ENCODE assay signal across 8 mouse cellular contexts in genomic region chr17:35000717-35001451, GRCm38 (mm10). TPM values are rescaled to one million over a fixed set of nuclear protein-coding genes. Genes with fewer than 3 reads are reported as not detected.
DNase-seq lines count a peak whose midpoint lies in the region; ATAC-seq and TF ChIP-seq lines count a peak whose summit lies in the region.

TSS of gene Vars (plus strand) at chr17:35000987.

- TF ChIP-seq CTCF in bone marrow, adult 2 months (IDR thresholded peaks at IDR 0.05; ENCODE audit: control insufficient read depth, insufficient read depth, low read length), result no peak

- peak within 1 kb of the TSS; percentile 100 for H3K27ac ChIP-seq in bone marrow, adult 2 months (ENCODE audit: control insufficient read depth, insufficient read depth, low read depth, low read length, poor library complexity)
- H3K27ac ChIP-seq in embryonic facial prominence, embryonic 15.5 days (replicated peaks), result peak within 1 kb of the TSS; percentile 97
- H3K27ac ChIP-seq in limb, embryonic 12.5 days, result peak within 1 kb of the TSS; percentile 98
- peak within 1 kb of the TSS; percentile 96 for H3K27ac ChIP-seq in midbrain, embryonic 14.5 days (replicated peaks; ENCODE audit: low read depth, low read length)

- H3K27me3 ChIP-seq in embryonic facial prominence, embryonic 15.5 days, result no peaks in the 10 kb centered on the region
- no peaks in the 10 kb centered on the region for H3K27me3 ChIP-seq in limb, embryonic 12.5 days
- H3K27me3 ChIP-seq in midbrain, embryonic 14.5 days (ENCODE audit: control insufficient read depth, insufficient read depth, low read length), result no peaks in the 10 kb centered on the region

- peak within 1 kb of the TSS; percentile 92 for H3K4me3 ChIP-seq in bone marrow, adult 2 months (replicated peaks; ENCODE audit: control insufficient read depth, low read depth, low read length)
- H3K4me3 ChIP-seq in embryonic facial prominence, embryonic 15.5 days (replicated peaks), result peak within 1 kb of the TSS; percentile 89
- H3K4me3 ChIP-seq in limb, embryonic 12.5 days (replicated peaks), result peak within 1 kb of the TSS; percentile 87
- peak within 1 kb of the TSS; percentile 86 for H3K4me3 ChIP-seq in midbrain, embryonic 14.5 days (replicated peaks; ENCODE audit: low read depth, low read length)

- no peaks in the 10 kb centered on the region for H3K9me3 ChIP-seq in embryonic facial prominence, embryonic 15.5 days (replicated peaks)
- no peaks in the 10 kb centered on the region for H3K9me3 ChIP-seq in limb, embryonic 12.5 days
- no peaks in the 10 kb centered on the region for H3K9me3 ChIP-seq in midbrain, embryonic 14.5 days (ENCODE audit: control insufficient read depth, low read length)

- WGBS in bone marrow, adult 2 months, result under 1% methylated on average over 83 of the region's 83 CpGs
- under 1% methylated on average over 83 of the region's 83 CpGs for WGBS in embryonic facial prominence, embryonic 15.5 days
- WGBS in limb, embryonic 12.5 days, result under 1% methylated on average over 77 of the region's 83 CpGs
- WGBS in midbrain, embryonic 14.5 days, result under 1% methylated on average over 74 of the region's 83 CpGs

- peak within 1 kb of the TSS; percentile 95 for H3K4me2 ChIP-seq in embryonic facial prominence, embryonic 15.5 days (replicated peaks)
- H3K4me2 ChIP-seq in limb, embryonic 12.5 days, result peak within 1 kb of the TSS; percentile 97
- H3K4me2 ChIP-seq in midbrain, embryonic 14.5 days (ENCODE audit: low read length), result peak within 1 kb of the TSS; percentile 100

- DNase-seq in A20 (ENCODE audit: low read depth, low spot score), result peak; percentile 96
- DNase-seq in heart, adult 8-10 months (ENCODE audit: low spot score), result peak; percentile 88
- DNase-seq in kidney, adult 8-10 months, result peak; percentile 76 to 82
- DNase-seq in midbrain, embryonic 14.5 days, result peak; percentile 88
- peak; percentile 86 for DNase-seq in spleen, adult 12 weeks (ENCODE audit: low spot score)

- ATAC-seq in embryonic facial prominence, embryonic 15.5 days (ENCODE audit: insufficient number of reproducible peaks, low FRiP score, low TSS enrichment, low read depth), result peak; percentile 90
- peak; percentile 89 for ATAC-seq in limb, embryonic 12.5 days (ENCODE audit: insufficient number of reproducible peaks, insufficient read depth, low FRiP score, low TSS enrichment, low read depth)
- peak; percentile 88 for ATAC-seq in midbrain, embryonic 14.5 days (ENCODE audit: low FRiP score, low TSS enrichment)

- peak within 1 kb of the TSS; percentile 93 for H3K9ac ChIP-seq in embryonic facial prominence, embryonic 15.5 days
- peak within 1 kb of the TSS; percentile 95 for H3K9ac ChIP-seq in limb, embryonic 12.5 days (replicated peaks)
- H3K9ac ChIP-seq in midbrain, embryonic 14.5 days (replicated peaks; ENCODE audit: low read length), result peak within 1 kb of the TSS; percentile 92

- peaks cover 39% of the 10 kb centered on the region for H3K36me3 ChIP-seq in embryonic facial prominence, embryonic 15.5 days
- peaks cover 50% of the 10 kb centered on the region for H3K36me3 ChIP-seq in limb, embryonic 12.5 days
- peaks cover 20% of the 10 kb centered on the region for H3K36me3 ChIP-seq in midbrain, embryonic 14.5 days (ENCODE audit: control insufficient read depth, insufficient read depth, low read length)

- peak; percentile 64; the same call in 1 of the 2 replicates for TF ChIP-seq POLR2A in bone marrow, adult 2 months (IDR thresholded peaks at IDR 0.05; ENCODE audit: borderline replicate concordance, control insufficient read depth, low read depth, low read length)

- peaks cover 7% of the 10 kb centered on the region for H3K4me1 ChIP-seq in bone marrow, adult 2 months (ENCODE audit: control insufficient read depth, insufficient read depth, low read length)
- peaks cover 44% of the 10 kb centered on the region for H3K4me1 ChIP-seq in embryonic facial prominence, embryonic 15.5 days
- H3K4me1 ChIP-seq in limb, embryonic 12.5 days (replicated peaks), result peaks cover 40% of the 10 kb centered on the region
- H3K4me1 ChIP-seq in midbrain, embryonic 14.5 days (ENCODE audit: control insufficient read depth, insufficient read depth, low read length), result peaks cover 11% of the 10 kb centered on the region

RNA-seq across cellular contexts. Expression of gene Vars, which starts in this region (rescaled TPM):
- polyA plus RNA-seq in bone marrow, adult 2 months (2011; ENCODE audit: insufficient read depth, insufficient read length, low replicate concordance, missing spikeins), result 117 and 158 TPM in 2 replicates
- 108 and 114 TPM in 2 replicates for polyA plus RNA-seq in embryonic facial prominence, embryonic 15.5 days (2015; fragmentation: Nextera tagmentation; extraction: Ambion mirVana)
- total RNA-seq in heart, adult 8-10 months (2022), result 10 to 100 TPM; 28.3 to 31.4 (median 29.3) TPM
- 169 and 171 TPM in 2 replicates for polyA plus RNA-seq in limb, embryonic 12.5 days (2016; fragmentation: Nextera tagmentation; extraction: Ambion mirVana)
- 43.4 and 51.1 TPM in 2 replicates for polyA plus RNA-seq in midbrain, embryonic 14.5 days (2014; fragmentation: Nextera tagmentation; extraction: Ambion mirVana)

Comparison
In these comparisons a context has a peak if more than half of its experiments do, and no peak if none do; other contexts are left out.
1. Peak in every context shown above with its lines: DNase-seq, ATAC-seq, H3K4me3 ChIP-seq and H3K27ac ChIP-seq.